Mouse (Mus musculus) heart, embryonic 11.5 days (tissue): ENCODE data around the gene Ldhal6b. TPM values are rescaled to one million over a fixed set of nuclear protein-coding genes. Genes with fewer than 3 reads are reported as not detected.

Source experiments
- ATAC-seq: fragments of 200-750 bp; cut with Nextera tagmentation; replicated peaks from 2 replicates; pipeline ENCODE4 v1.8.0; 2017; ENCODE audit warnings: moderate library complexity; ENCODE audit not compliant: insufficient number of reproducible peaks, low FRiP score, low TSS enrichment
- H3K27ac ChIP-seq: fragments of 300-500 bp; sonication (generic); 2 replicates; pipeline ENCODE4 v1.5.1; 2014; ENCODE audit warnings: mild to moderate bottlenecking, low read depth, low read length
- H3K27me3 ChIP-seq: fragments of 300-500 bp; sonication (generic); 2 replicates; pipeline ENCODE4 v1.6.1; 2014; ENCODE audit warnings: mild to moderate bottlenecking, low read length, mixed read lengths; ENCODE audit not compliant: control insufficient read depth, insufficient read depth
- H3K36me3 ChIP-seq: fragments of 300-500 bp; sonication (generic); 2 replicates; pipeline ENCODE4 v1.6.1; 2014; ENCODE audit warnings: mild to moderate bottlenecking, low read length, moderate library complexity, mixed read lengths; ENCODE audit not compliant: control insufficient read depth, insufficient read depth
- H3K4me1 ChIP-seq: fragments of 300-500 bp; sonication (generic); 2 replicates; pipeline ENCODE4 v1.6.1; 2014; ENCODE audit warnings: low read length; ENCODE audit not compliant: control insufficient read depth, insufficient read depth
- H3K4me2 ChIP-seq: fragments of 300-500 bp; sonication (generic); 2 replicates; pipeline ENCODE4 v1.6.1; 2014; ENCODE audit warnings: mild to moderate bottlenecking, moderate library complexity
- H3K4me3 ChIP-seq: fragments of 300-500 bp; sonication (generic); 2 replicates; pipeline ENCODE4 v1.5.1; 2014; ENCODE audit warnings: low read depth, low read length
- H3K9ac ChIP-seq: fragments of 300-500 bp; sonication (generic); 2 replicates; pipeline ENCODE4 v1.6.1; 2014; ENCODE audit warnings: mild to moderate bottlenecking, low read depth, low read length, moderate library complexity
- H3K9me3 ChIP-seq: fragments of 300-500 bp; sonication (generic); replicated peaks from 2 replicates; pipeline ENCODE4 v1.6.1; 2016; ENCODE audit warnings: low read length; ENCODE audit not compliant: control insufficient read depth
- WGBS: fragments of 180-500 bp; shearing (Covaris S2); extraction: QIAGEN DNeasy Blood & Tissue Kit; methylation state at CpG from one replicate; pipeline ENCODE4 v1.1.7; 2014; ENCODE audit not compliant: insufficient replicate concordance; 5-methylcytosine and 5-hydroxymethylcytosine counted together
- polyA plus RNA-seq: library from polyadenylated mRNA; unstranded; fragments of >200 nt; fragmentation: Nextera tagmentation; extraction: Ambion mirVana; gene quantifications from 2 replicates; pipeline ENCODE4 v1.2.1, GENCODE M21; 2014

Gene Ldhal6b
- polyA plus RNA-seq, 1 experiment from 2014 or later = not detected

DNA sequence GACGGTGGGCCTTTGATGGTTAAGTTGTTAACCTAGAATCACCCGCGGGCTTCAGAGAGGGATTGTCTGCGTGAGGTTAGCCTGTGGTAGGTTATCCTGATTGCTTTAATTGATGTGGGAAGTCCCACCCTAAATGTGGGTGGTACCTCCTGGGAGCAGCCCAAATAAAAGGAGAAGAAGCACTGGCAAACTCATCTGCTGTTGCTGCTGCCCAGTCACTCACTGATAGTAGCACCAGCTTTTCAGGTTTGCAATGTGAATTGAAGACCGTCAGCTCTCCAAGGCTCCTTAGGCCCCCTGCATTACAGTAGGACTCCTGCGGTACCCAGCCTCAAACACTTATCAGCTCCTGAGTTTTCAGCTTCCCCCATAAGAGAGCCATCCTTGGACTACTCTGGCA is 14.7 kb downstream of the Ldhal6b start:
- H3K4me2 ChIP-seq = no peak overlapping the region
- no peaks in the 10 kb centered on the region for H3K9me3 ChIP-seq
- H3K27me3 ChIP-seq = peaks cover 21% of the 10 kb centered on the region
- H3K4me3 ChIP-seq = no peak overlapping the region
- H3K4me1 ChIP-seq = peaks cover 6% of the 10 kb centered on the region; the same call in 1 of the 2 replicates
- no peak overlapping the region for H3K27ac ChIP-seq
- H3K36me3 ChIP-seq = no peaks in the 10 kb centered on the region
- H3K9ac ChIP-seq = no peak overlapping the region
- ATAC-seq = no peak
- WGBS = 76% methylated on average over 6 of the region's 6 CpGs

DNA sequence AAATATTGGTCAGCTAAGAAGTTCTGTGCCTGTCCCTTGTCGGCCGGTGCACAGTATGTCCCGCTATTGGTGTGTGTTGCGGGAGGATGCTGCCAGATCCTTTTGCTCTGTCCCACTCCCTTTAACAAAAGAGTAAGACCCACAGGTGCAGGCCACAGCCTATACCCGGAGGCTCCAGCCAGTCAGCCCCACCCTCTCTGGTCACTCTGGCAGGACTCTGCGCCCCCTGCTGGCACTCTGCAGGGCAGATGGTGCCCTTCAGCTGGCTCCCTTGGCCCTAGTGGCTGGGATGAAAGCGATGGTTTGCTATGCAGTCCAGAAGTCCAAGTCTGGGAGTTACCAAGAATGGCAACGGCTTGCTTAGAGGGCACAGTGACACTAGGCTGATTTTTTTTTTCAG is 15.9 kb downstream of the Ldhal6b start:
- Histone ChIP-seq H3K27me3 (peaks cover 21% of the 10 kb centered on the region), H3K4me1 (peaks cover 8% of the 10 kb centered on the region; the same call in 1 of the 2 replicates), H3K27ac (no peak overlapping the region), H3K9ac (no peak overlapping the region), H3K4me2 (peak overlapping the region; percentile 22), H3K4me3 (no peak overlapping the region), H3K36me3 (no peaks in the 10 kb centered on the region), H3K9me3 (no peaks in the 10 kb centered on the region)
- 27% methylated on average over 8 of the region's 8 CpGs for WGBS
- no peak for ATAC-seq

DNA sequence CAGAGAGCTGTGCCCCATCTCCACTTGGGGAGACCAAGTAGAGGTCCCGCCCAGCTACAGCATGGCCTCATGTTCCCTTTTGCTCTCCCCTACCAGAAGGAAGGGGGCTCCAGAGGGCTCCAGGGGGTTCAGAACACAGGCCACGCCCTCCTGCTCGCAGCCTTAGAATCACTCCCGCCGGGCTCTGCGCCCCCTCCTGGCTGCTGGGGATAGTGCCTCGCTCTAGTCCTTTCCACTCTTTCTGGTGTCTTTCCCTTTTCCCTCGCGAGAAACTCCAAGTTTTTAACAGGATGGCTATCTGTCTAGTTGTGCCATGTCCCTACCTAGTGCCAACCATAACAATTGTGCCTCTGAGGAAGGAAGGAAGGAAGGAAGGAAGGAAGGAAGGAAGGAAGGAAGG is 16.5 kb downstream of the Ldhal6b start:
- H3K4me3 ChIP-seq = no peak overlapping the region
- H3K27ac ChIP-seq = no peak overlapping the region
- H3K9ac ChIP-seq = 0 out of 2 replicates have a peak overlapping the region, but pooled peaks have one; percentile 23
- peaks cover 9% of the 10 kb centered on the region; the same call in 1 of the 2 replicates for H3K4me1 ChIP-seq
- peaks cover 21% of the 10 kb centered on the region for H3K27me3 ChIP-seq
- 7% methylated on average over 9 of the region's 9 CpGs for WGBS
- no peaks in the 10 kb centered on the region for H3K9me3 ChIP-seq
- H3K4me2 ChIP-seq = peak overlapping the region; percentile 22
- H3K36me3 ChIP-seq = no peaks in the 10 kb centered on the region
- ATAC-seq = no peak

DNA sequence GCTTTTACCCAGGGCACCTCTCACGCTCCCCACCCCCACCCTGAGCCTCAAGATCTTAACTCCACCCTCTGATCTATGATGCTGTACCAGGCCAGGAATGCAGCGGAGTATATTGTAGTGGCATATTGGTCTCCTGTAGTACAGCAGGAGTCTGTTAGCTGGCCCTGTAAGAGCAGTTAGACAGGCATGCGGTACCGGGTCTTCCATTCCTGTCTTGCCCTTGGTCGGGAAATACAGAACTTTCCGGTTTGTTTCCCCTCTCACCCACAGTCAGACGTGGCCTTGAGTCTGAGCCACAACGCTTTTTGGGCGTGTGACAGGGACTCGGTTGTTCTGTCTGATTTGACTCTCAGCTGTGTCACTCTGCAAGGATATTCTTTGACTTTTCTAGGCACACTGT is 17.3 kb downstream of the Ldhal6b start:
- Histone ChIP-seq H3K9me3 (no peaks in the 10 kb centered on the region), H3K4me2 (no peak overlapping the region), H3K4me1 (peaks cover 9% of the 10 kb centered on the region; the same call in 1 of the 2 replicates), H3K27me3 (peaks cover 21% of the 10 kb centered on the region), H3K36me3 (no peaks in the 10 kb centered on the region), H3K27ac (no peak overlapping the region), H3K9ac (no peak overlapping the region), H3K4me3 (no peak overlapping the region)
- 86% methylated on average over 10 of the region's 10 CpGs for WGBS
- ATAC-seq = no peak

DNA sequence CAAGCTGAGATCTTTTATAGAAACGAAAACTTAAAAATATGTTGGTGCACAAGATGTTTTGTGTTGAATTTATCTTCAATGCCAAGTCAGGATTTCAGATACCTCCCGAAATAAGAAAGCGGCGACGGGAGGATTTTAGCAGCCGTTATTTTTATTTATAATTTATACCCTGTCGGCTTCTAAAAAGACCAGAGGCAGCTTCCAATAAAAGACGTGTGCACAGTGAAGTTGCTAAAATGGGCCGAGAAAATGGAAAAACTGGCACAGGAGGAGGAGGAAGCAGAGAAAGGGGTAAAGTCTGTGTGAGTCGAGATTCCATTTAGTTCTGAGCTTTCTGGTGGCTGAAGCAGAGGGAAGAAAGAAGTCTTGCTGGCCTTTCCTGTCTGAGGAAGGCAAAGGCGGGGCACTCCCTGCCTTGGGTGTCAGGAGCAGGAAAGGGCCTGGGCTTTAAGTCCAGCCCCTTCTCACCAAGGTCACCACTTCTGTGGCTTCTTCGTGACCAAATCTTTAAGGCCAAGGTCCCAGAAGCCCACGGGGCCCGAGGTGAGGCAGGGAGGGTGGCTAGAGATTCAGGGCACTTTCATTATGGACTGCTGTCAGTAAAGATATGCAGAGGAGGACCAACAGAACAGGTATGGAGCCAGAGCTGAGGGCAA is 18.0 kb downstream of the Ldhal6b start:
- no peak for ATAC-seq
- Histone ChIP-seq H3K9ac (no peak overlapping the region), H3K4me1 (peaks cover 9% of the 10 kb centered on the region; the same call in 1 of the 2 replicates), H3K9me3 (no peaks in the 10 kb centered on the region), H3K4me3 (no peak overlapping the region), H3K36me3 (no peaks in the 10 kb centered on the region), H3K27ac (no peak overlapping the region), H3K4me2 (no peak overlapping the region), H3K27me3 (peaks cover 19% of the 10 kb centered on the region)
- WGBS = 72% methylated on average over 14 of the region's 14 CpGs

DNA sequence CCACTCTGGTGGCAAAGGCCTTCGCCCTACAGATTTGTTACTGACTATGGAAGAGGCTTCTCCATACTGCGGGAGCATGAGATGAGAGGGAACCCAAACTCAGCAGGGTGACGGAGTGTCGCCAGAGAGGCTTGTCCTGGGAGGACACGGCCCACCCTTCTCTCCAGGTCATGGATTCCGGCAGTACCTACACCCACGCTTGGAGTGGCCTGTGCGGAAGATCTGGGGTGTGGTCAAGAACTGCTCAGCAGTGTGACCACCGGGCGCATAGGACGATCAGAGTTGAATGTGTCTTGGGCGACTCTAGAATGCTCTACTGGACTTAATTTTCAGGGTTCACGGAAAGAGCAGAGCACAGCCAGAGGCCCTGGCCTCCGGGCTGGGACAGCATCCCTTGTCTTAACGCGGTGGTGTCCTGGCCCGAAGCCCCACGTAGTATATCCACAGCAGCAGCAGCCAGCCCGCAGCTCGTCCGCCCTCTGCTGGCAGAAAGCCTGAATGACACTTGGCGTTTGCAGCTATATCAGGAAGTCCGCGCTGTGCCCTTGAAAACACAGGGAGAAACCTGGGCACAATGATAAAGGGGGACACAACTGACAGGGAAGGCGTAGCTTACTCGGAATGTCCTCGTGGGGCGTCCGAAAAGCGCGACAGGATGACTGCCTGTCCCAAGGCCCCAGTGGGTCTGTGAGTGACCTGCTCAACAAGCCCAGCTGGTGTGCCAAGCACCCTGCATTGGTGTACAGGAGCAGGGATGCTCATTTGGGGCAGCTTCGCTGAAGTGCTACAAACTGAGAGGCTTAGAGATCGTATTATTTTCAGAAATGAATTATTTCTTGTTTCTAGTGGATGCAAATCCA is 21.2 kb downstream of the Ldhal6b start:
- H3K4me2 ChIP-seq = peak overlapping the region; percentile 37
- H3K36me3 ChIP-seq = no peaks in the 10 kb centered on the region
- H3K9me3 ChIP-seq = no peaks in the 10 kb centered on the region
- peak; percentile 61; the same call in 1 of the 2 replicates for ATAC-seq
- 0 out of 2 replicates have a peak, but pooled peaks cover 3% of the 10 kb centered on the region for H3K4me1 ChIP-seq
- no peak overlapping the region for H3K27ac ChIP-seq
- 25% methylated on average over 33 of the region's 33 CpGs for WGBS
- H3K9ac ChIP-seq = no peak overlapping the region
- no peak overlapping the region for H3K4me3 ChIP-seq
- H3K27me3 ChIP-seq = peaks cover 2% of the 10 kb centered on the region; the same call in 1 of the 2 replicates

DNA sequence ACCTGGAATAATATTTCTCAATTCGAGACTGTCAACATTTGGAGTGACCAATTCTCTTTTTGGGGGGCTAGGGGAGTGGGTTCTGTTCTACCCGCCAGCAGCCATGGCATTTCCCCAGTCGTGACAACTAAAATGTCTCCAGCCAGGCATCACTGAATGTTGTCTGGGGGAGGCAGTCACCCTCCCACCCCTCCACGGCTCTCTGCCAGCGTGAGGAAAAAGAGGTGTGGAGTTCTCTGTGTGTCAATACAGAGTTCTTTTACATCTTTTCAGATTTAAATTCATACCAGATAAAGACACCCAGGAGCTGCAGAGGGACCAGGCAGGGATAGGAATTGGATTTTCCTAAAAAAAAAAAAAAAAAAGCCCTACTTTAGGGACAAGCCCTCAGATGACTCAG is 22.4 kb downstream of the Ldhal6b start:
- ATAC-seq = no peak
- WGBS = 62% methylated on average over 5 of the region's 5 CpGs
- 0 out of 2 replicates have a peak, but pooled peaks cover 3% of the 10 kb centered on the region for H3K4me1 ChIP-seq

DNA sequence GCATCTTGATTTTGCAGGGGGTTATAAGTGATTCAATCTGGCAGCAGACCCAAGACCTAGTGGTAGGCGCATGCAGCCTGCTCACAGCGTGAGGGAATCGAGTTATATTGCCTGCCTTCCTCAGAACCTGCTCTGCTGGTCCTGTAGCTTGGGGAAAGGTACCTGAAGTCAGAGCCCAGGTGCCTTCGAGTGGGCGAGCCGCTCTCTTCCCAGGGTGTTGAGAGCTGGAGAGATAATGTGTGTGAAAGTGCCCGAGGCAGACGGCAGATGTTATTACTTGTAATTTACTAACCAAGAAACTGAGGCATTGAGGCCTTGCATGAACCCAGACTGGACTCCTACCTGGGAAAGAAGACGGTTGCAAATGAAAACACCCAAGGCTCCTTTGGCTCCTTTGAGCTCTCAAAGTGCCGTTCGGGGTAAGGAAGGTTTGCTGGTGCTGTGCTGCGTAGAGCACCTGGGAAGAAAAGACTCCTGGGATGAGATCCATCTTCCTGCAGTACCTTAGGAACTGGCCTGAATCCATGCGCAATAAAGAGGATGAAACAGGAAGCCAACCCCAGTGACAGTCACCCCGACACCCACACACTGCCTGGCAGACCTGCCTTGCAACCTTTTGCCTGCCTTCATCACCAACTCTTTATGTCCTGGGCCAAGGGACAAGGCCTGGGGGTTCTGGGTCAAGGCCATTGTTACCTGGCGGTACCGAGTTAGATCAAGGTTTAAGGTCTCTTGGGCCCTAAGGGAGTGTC is 22.9 kb downstream of the Ldhal6b start:
- 81% methylated on average over 16 of the region's 16 CpGs for WGBS
- Histone ChIP-seq H3K4me1 (peaks cover 3% of the 10 kb centered on the region), H3K4me2 (no peak overlapping the region), H3K9me3 (no peaks in the 10 kb centered on the region), H3K9ac (no peak overlapping the region), H3K27ac (no peak overlapping the region), H3K4me3 (no peak overlapping the region), H3K36me3 (no peaks in the 10 kb centered on the region), H3K27me3 (peaks cover 2% of the 10 kb centered on the region; the same call in 1 of the 2 replicates)
- ATAC-seq = no peak

More for the DNA sequence above, 22.4 kb downstream of the Ldhal6b start:
- Histone ChIP-seq H3K4me2 (no peak overlapping the region), H3K9me3 (no peaks in the 10 kb centered on the region), H3K27me3 (peaks cover 2% of the 10 kb centered on the region; the same call in 1 of the 2 replicates), H3K36me3 (no peaks in the 10 kb centered on the region), H3K9ac (no peak overlapping the region), H3K4me3 (no peak overlapping the region), H3K27ac (no peak overlapping the region)
